Mouse (Mus musculus) liver, adult 2 months (tissue): Measurements from ENCODE around the gene Ascc2.

ENCODE experiments used
- CTCF ChIP-seq: fragments of 200-500 bp; IDR thresholded peaks from 2 replicates; pipeline ENCODE4 v1.5.1; 2011; ENCODE audit warnings: low read depth, low read length, control low read depth
- POLR2A ChIP-seq: fragments of 200-500 bp; IDR thresholded peaks from 2 replicates; pipeline ENCODE4 v1.6.1; 2011; ENCODE audit warnings: low read length, control low read depth; ENCODE audit not compliant: insufficient read depth; ENCODE audit errors: extremely low read depth

DNA sequence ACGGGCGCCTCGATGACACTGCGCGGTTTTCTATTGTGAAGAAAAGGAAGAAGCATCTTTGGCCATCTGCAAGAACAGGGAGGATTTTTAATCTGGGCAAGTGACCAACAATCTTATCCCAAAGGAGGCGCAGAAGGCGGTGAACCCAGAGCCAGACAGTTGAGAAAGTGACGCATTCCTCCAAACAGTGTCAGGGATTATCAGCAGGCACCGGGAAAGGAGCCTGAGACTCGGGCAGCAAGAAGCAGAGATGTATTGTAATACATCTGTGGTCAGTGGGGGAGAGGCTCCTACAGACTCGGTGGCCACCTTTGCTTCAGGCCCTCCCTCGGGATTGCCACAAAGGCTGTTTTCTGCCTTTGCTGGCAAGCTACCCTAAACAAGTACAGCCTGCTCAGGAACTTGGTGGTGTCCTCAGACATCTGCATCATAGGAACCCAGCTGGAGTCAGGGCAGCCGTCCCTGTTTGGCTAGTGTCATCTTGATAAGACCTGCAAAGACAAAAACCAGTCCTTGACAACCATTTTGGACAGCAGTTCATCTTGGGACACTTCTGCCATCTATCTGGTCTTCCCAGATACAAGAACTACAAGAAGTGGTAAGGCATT is 16.9 kb upstream of the Ascc2 start:
- TF ChIP-seq POLR2A (no peak), CTCF (no peak)
